Mouse (Mus musculus) embryonic facial prominence, embryonic 15.5 days (tissue): ENCODE measurements around the gene Tent4a. TPM values are rescaled to one million over a fixed set of nuclear protein-coding genes. Genes with fewer than 3 reads are reported as not detected.
"Not testable (repeated sequence)": the region's sequence is repeated elsewhere in the genome, so short reads cannot be mapped to it uniquely, and the experiment has no call there.

ENCODE experiments used
- ATAC-seq: fragments of 200-750 bp; cut with Nextera tagmentation; 2 replicates; pipeline ENCODE4 v1.8.0; 2017; ENCODE audit warnings: low read depth, moderate TSS enrichment; ENCODE audit not compliant: insufficient number of reproducible peaks, low FRiP score, low TSS enrichment
- H3K27ac ChIP-seq: fragments of 300-500 bp; sonication (generic); replicated peaks from 2 replicates; pipeline ENCODE4 v1.5.1; 2015; ENCODE audit warnings: mild to moderate bottlenecking, inconsistent platforms
- H3K27me3 ChIP-seq: fragments of 300-500 bp; sonication (generic); 2 replicates; pipeline ENCODE4 v1.6.1; 2015; ENCODE audit warnings: inconsistent platforms
- H3K36me3 ChIP-seq: fragments of 300-500 bp; sonication (generic); 2 replicates; pipeline ENCODE4 v1.6.1; 2015; ENCODE audit warnings: mild to moderate bottlenecking, inconsistent platforms
- H3K4me1 ChIP-seq: fragments of 300-500 bp; sonication (generic); 2 replicates; pipeline ENCODE4 v1.6.1; 2015; ENCODE audit warnings: inconsistent platforms
- H3K4me2 ChIP-seq: fragments of 300-500 bp; sonication (generic); replicated peaks from 2 replicates; pipeline ENCODE4 v1.6.1; 2015; ENCODE audit warnings: mild to moderate bottlenecking, inconsistent platforms
- H3K4me3 ChIP-seq: fragments of 300-500 bp; sonication (generic); replicated peaks from 2 replicates; pipeline ENCODE4 v1.5.1; 2015; ENCODE audit warnings: mild to moderate bottlenecking, inconsistent platforms
- H3K9ac ChIP-seq: fragments of 300-500 bp; sonication (generic); 2 replicates; pipeline ENCODE4 v1.6.1; 2015; ENCODE audit warnings: inconsistent platforms
- H3K9me3 ChIP-seq: fragments of 300-500 bp; sonication (generic); replicated peaks from 2 replicates; pipeline ENCODE4 v1.6.1; 2016; ENCODE audit warnings: inconsistent platforms
- WGBS: fragments of 180-500 bp; shearing (Covaris S2); methylation state at CpG from one replicate; pipeline ENCODE4 v1.1.7; 2015; 5-methylcytosine and 5-hydroxymethylcytosine counted together
- polyA plus RNA-seq: library from polyadenylated mRNA; unstranded; fragments of >200 nt; fragmentation: Nextera tagmentation; extraction: Ambion mirVana; gene quantifications from 2 replicates; pipeline ENCODE4 v1.2.1, GENCODE M21; 2015

Tent4a gene
- polyA plus RNA-seq, result 6.0 and 6.1 TPM in 2 replicates

DNA sequence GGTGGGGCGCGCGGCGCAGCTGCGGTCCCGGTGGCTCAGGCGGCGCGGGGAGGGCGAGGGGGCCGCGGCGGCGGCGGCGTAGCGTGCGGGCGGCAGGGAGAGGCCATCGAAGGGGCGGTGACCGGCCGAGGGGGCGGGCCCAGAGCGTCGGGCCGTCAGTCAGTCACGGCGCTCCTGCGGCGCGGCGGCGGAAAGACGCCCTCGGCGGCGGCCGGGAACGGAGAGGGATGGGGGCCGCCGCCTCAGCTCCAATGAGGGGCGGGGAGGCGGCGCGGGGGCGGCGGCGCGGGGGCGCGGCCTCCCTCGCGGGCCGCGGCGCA lies at the start of gene Tent4a:
Gene Tent4a, minus strand, starts transcription at position 284 of the 320 bp plus-strand sequence.
- H3K9me3 ChIP-seq, result no peaks in the 10 kb centered on the region
- 0% methylated on average over 48 of the region's 57 CpGs for WGBS
- H3K27ac ChIP-seq, result peak within 1 kb of the TSS; percentile 95
- peak within 1 kb of the TSS; percentile 85 for H3K4me2 ChIP-seq
- H3K36me3 ChIP-seq, result peaks cover 8% of the 10 kb centered on the region; the same call in 1 of the 2 replicates
- H3K9ac ChIP-seq, result peak within 1 kb of the TSS; percentile 75
- peaks cover 59% of the 10 kb centered on the region for H3K4me1 ChIP-seq
- no peaks in the 10 kb centered on the region for H3K27me3 ChIP-seq
- H3K4me3 ChIP-seq, result peak within 1 kb of the TSS; percentile 93
- no peak for ATAC-seq

- no peak overlapping the region for H3K4me2 ChIP-seq
- no peak for ATAC-seq
These were observed 49.2 kb upstream of the Tent4a start for GRCm38 (mm10) chr13:69583591-69583990.

DNA sequence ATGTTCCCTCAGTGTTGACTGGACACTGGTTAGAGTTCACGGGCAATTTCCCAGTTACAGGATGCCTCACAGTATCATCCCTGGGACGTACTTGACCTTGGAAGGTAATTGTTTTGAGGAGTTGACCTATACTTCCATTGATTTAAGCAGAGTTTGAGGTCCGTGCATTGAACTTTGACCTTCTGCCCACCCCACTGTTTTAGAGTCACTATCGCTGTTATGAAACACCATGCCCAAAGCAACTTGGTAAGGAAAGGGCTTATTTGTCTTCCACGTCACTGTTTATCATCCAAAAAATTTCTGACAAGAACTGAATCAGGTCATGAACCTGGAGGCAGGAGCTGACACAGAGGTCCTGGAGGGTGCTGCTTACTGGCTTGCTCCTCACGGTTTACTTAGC lies 48.0 kb upstream of the Tent4a start:
- 83% methylated on average over 6 of the region's 6 CpGs for WGBS

More at GRCm38 (mm10) chr13:69583591-69583990, 49.2 kb upstream of the Tent4a start:
- no peak overlapping the region for H3K27ac ChIP-seq
- H3K4me3 ChIP-seq, result no peak overlapping the region
- no peak overlapping the region for H3K9ac ChIP-seq
- no peaks in the 10 kb centered on the region for H3K36me3 ChIP-seq
- H3K9me3 ChIP-seq, result no peaks in the 10 kb centered on the region
- 85% methylated on average over 6 of the region's 6 CpGs for WGBS
- no peaks in the 10 kb centered on the region for H3K27me3 ChIP-seq
- H3K4me1 ChIP-seq, result no peaks in the 10 kb centered on the region

DNA sequence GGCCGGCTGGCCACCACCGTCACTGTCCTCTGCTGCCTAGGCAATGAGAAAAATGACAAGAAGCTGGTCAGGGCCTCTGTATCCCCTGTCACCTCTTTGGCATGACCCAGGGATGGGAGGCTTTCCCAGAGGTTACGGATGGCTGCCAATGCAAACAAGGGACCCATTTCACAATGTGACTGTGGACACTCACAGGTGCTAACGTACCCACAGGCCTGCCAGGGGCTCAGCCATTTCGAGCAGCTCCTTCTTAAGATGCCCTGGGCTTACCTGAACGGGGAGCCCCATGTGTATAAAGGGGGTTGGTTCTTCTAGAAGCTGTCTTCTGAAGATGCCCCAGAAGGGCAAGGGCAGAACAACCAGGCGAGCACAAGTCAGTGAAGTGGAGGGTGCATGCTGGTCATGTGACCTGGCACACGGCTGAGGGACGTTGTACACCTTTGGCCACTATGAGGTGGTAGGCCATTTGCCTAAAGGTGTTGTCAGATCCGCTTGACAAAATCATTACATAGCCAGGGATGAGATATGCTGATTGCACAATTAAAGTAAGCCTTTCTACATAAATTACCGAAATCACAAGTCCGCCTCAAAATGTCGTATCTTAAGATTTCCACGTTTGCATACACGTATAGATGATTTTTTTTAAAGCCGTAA lies 42.9 kb upstream of the Tent4a start:
- H3K4me1 ChIP-seq, result no peaks in the 10 kb centered on the region
- H3K4me2 ChIP-seq, result no peak overlapping the region
- WGBS, result 92% methylated on average over 16 of the region's 16 CpGs
- ATAC-seq, result no peak
- H3K9me3 ChIP-seq, result no peaks in the 10 kb centered on the region
- no peak overlapping the region for H3K4me3 ChIP-seq
- H3K36me3 ChIP-seq, result no peaks in the 10 kb centered on the region
- no peak overlapping the region for H3K27ac ChIP-seq
- H3K9ac ChIP-seq, result no peak overlapping the region
- H3K27me3 ChIP-seq, result no peaks in the 10 kb centered on the region

More for the DNA sequence above, 48.0 kb upstream of the Tent4a start:
- no peaks in the 10 kb centered on the region for H3K27me3 ChIP-seq
- H3K9me3 ChIP-seq, result no peaks in the 10 kb centered on the region
- H3K4me1 ChIP-seq, result no peaks in the 10 kb centered on the region
- no peak overlapping the region for H3K27ac ChIP-seq
- no peak overlapping the region for H3K9ac ChIP-seq
- no peaks in the 10 kb centered on the region for H3K36me3 ChIP-seq
- no peak overlapping the region for H3K4me2 ChIP-seq
- H3K4me3 ChIP-seq, result no peak overlapping the region
- ATAC-seq, result no peak

DNA sequence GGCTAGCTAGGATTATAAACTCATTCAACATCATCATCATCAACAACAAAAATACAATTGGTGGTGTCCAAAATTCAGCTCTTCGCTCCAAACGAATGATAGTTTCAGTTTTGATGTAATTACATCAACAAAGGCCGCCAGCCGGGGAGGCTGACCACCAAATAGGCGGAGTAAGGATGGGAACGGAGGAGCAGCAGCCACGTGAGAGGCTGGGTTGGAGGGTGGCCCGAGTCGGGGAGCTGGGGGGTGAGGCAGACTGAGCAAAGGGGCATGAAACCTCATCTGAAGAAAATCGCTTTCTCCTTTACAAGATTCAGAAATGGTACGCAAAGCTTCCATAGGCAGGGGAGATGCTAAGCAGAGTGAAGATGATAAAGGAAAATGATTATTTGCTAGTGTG lies 42.3 kb upstream of the Tent4a start:
- no peaks in the 10 kb centered on the region for H3K4me1 ChIP-seq
- WGBS, result 54% methylated on average over 11 of the region's 11 CpGs
- H3K4me2 ChIP-seq, result no peak overlapping the region
- no peak for ATAC-seq
- no peak overlapping the region for H3K27ac ChIP-seq
- H3K4me3 ChIP-seq, result no peak overlapping the region
- no peaks in the 10 kb centered on the region for H3K27me3 ChIP-seq
- H3K36me3 ChIP-seq, result no peaks in the 10 kb centered on the region
- H3K9me3 ChIP-seq, result no peaks in the 10 kb centered on the region
- no peak overlapping the region for H3K9ac ChIP-seq

DNA sequence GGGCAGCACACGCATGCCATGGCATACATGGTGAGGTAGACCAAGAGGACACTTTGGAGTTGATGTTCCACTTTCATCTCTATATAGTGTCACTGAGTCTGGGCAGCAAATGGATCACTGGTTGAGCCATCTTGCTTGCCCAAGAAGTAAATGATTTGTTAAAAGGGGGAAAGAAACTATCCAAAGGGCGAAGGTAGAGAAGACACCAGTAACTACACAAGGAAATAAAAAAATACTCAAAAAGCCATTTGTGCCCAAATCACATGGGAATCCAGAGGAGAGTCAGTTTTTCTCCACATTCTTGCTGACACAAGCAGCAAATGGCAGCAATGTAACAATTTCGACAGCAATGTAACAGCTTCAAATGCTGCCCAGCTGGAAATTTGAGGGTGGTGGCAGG lies 38.2 kb upstream of the Tent4a start:
- WGBS, result 91% methylated on average over 3 of the region's 3 CpGs
- H3K9ac ChIP-seq, result no peak overlapping the region
- H3K27ac ChIP-seq, result no peak overlapping the region
- no peaks in the 10 kb centered on the region for H3K4me1 ChIP-seq
- ATAC-seq, result no peak
- H3K4me2 ChIP-seq, result no peak overlapping the region
- no peak overlapping the region for H3K4me3 ChIP-seq
- no peaks in the 10 kb centered on the region for H3K9me3 ChIP-seq
- no peaks in the 10 kb centered on the region for H3K36me3 ChIP-seq
- H3K27me3 ChIP-seq, result no peaks in the 10 kb centered on the region

- WGBS, result 78% methylated on average over 9 of the region's 9 CpGs
- no peaks in the 10 kb centered on the region for H3K36me3 ChIP-seq
- no peaks in the 10 kb centered on the region for H3K9me3 ChIP-seq
- no peak overlapping the region for H3K4me2 ChIP-seq
- H3K9ac ChIP-seq, result no peak overlapping the region
- H3K27ac ChIP-seq, result no peak overlapping the region
- no peak for ATAC-seq
- no peaks in the 10 kb centered on the region for H3K4me1 ChIP-seq
- no peaks in the 10 kb centered on the region for H3K27me3 ChIP-seq
- no peak overlapping the region for H3K4me3 ChIP-seq
These were observed 34.8 kb upstream of the Tent4a start for GRCm38 (mm10) chr13:69569201-69569600.

- H3K9me3 ChIP-seq, H3K27me3 ChIP-seq, H3K4me2 ChIP-seq, ATAC-seq, H3K4me3 ChIP-seq, H3K36me3 ChIP-seq, H3K4me1 ChIP-seq, H3K27ac ChIP-seq, H3K9ac ChIP-seq: not testable (repeated sequence)
- WGBS, result 87% methylated on average over 4 of the region's 4 CpGs
These were observed 31.0 kb upstream of the Tent4a start for GRCm38 (mm10) chr13:69565401-69565800.

- no peak overlapping the region for H3K27ac ChIP-seq
- H3K4me2 ChIP-seq, result no peak overlapping the region
- no peak for ATAC-seq
- no peak overlapping the region for H3K9ac ChIP-seq
- H3K4me3 ChIP-seq, result no peak overlapping the region
- no peaks in the 10 kb centered on the region for H3K27me3 ChIP-seq
- no peaks in the 10 kb centered on the region for H3K36me3 ChIP-seq
- no peaks in the 10 kb centered on the region for H3K4me1 ChIP-seq
- H3K9me3 ChIP-seq, result no peaks in the 10 kb centered on the region
These were observed 30.2 kb upstream of the Tent4a start for GRCm38 (mm10) chr13:69564573-69564972.

- Histone ChIP-seq H3K36me3 (no peaks in the 10 kb centered on the region), H3K4me1 (no peaks in the 10 kb centered on the region), H3K4me3 (no peak overlapping the region), H3K9me3 (no peaks in the 10 kb centered on the region), H3K27ac (no peak overlapping the region), H3K4me2 (no peak overlapping the region), H3K27me3 (no peaks in the 10 kb centered on the region), H3K9ac (no peak overlapping the region)
- WGBS, result 62% methylated on average over 3 of the region's 3 CpGs
- ATAC-seq, result no peak
These were observed 29.5 kb upstream of the Tent4a start for GRCm38 (mm10) chr13:69563905-69564304.

- H3K9me3 ChIP-seq, result no peaks in the 10 kb centered on the region
These were observed 28.5 kb upstream of the Tent4a start for GRCm38 (mm10) chr13:69562654-69563574.

More at GRCm38 (mm10) chr13:69562654-69563574, 28.5 kb upstream of the Tent4a start:
- Histone ChIP-seq H3K27me3 (no peaks in the 10 kb centered on the region), H3K9ac (no peak overlapping the region), H3K4me3 (no peak overlapping the region), H3K4me2 (no peak overlapping the region), H3K27ac (no peak overlapping the region), H3K4me1 (no peaks in the 10 kb centered on the region), H3K36me3 (no peaks in the 10 kb centered on the region)
- ATAC-seq, result no peak
- WGBS, result 61% methylated on average over 12 of the region's 12 CpGs
